Mouse (Mus musculus) erythroblast, embryonic 14.5 days (primary cell): ENCODE measurements around the gene Fam8a1. TPM values are rescaled to one million over a fixed set of nuclear protein-coding genes. Genes with fewer than 3 reads are reported as not detected.

Experiments
- H3K27me3 ChIP-seq: 2 replicates; pipeline ENCODE4 v1.6.1; 2012; ENCODE audit warnings: inconsistent platforms; ENCODE audit not compliant: control insufficient read depth
- H3K36me3 ChIP-seq: 2 replicates; pipeline ENCODE4 v1.6.1; 2012; ENCODE audit warnings: mild to moderate bottlenecking, inconsistent platforms; ENCODE audit not compliant: control insufficient read depth
- H3K4me1 ChIP-seq: 2 replicates; pipeline ENCODE4 v1.6.1; 2012; ENCODE audit warnings: inconsistent platforms; ENCODE audit not compliant: control insufficient read depth
- H3K4me3 ChIP-seq: replicated peaks from 2 replicates; pipeline ENCODE3; 2012; ENCODE audit warnings: moderate library complexity, mild to moderate bottlenecking, inconsistent platforms
- H3K9me3 ChIP-seq: 2 replicates; pipeline ENCODE4 v1.6.1; 2012; ENCODE audit warnings: low read length, inconsistent platforms, mixed read lengths; ENCODE audit not compliant: control insufficient read depth
- GATA1 ChIP-seq: IDR thresholded peaks from 2 replicates; pipeline ENCODE4 v1.6.1; 2012; ENCODE audit warnings: low read length, inconsistent platforms, mixed read lengths
- TAL1 ChIP-seq: IDR thresholded peaks from 3 replicates; pipeline ENCODE4 v1.6.1; 2012; ENCODE audit warnings: low read length, inconsistent platforms, mixed read lengths
- polyA plus RNA-seq: library from polyadenylated mRNA; stranded (reverse); fragments of >175 nt; gene quantifications from 2 replicates; pipeline ENCODE4 v1.2.3, GENCODE M21; 2012

Fam8a1 gene
- polyA plus RNA-seq, 1 experiment = 0.72 TPM

DNA sequence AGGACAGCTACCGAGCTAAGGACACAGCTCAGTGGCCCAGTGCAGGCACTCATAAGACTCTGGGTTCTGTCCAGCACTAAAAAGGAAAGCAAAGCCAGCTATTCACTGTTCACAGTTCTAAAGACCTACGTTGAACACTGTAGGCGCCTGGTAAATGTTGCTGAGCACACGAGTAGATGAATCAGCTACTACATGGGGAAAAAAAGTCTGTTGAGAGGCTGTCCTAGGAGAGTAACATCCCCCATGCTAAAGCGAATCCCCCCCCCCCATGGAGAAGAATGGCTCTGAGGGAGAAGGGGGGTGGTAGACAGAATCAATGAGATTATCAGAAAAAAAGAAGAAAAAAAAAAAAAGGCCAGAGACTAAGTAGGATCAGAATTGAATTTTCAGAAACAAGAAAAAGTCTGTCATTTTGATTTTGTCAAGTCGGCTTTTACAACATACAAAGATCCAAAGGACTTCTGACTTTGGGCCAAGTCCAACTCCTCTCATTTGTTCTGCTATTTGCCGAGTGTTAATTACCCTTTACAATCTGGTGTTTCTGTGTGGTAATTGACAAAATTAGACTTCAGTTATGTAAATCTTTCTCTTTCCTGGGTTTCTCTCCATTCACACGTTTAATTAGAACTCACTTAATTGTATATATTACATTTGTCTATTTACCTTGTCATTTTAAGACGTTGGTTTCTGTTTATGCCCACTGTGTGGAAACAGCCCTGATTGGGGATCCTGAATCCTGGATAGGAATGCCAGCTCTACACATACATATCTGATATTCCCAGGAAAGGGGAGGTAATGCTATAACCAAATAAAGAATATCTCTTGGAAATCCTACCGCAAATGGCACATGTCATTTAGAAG, 28.5 kb upstream of the Fam8a1 start:
- Histone ChIP-seq H3K27me3 (no peaks in the 10 kb centered on the region), H3K4me3 (no peak overlapping the region), H3K9me3 (peaks cover 7% of the 10 kb centered on the region), H3K4me1 (no peaks in the 10 kb centered on the region), H3K36me3 (no peaks in the 10 kb centered on the region)
- TF ChIP-seq GATA1 (no peak), TAL1 (no peak)

DNA sequence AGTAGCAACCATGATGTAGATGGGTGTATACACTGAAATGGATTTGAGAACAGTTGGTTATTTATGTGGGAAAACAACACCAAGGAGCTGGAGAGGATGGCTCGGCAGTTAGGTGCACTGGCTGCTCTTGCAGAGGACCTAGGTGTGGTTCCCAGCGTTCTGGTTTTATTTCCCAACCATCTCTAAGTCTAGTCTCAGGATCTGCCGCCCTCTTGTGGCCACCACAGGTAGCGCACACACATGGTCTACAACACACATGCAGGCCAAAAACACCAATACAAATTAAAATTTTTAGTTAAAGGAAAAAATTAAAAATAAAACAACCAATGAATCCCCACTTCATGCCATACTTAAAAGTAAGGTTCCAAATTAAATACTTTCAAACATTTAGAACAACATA, 27.0 kb upstream of the Fam8a1 start:
- no peak overlapping the region for H3K4me3 ChIP-seq
- no peaks in the 10 kb centered on the region for H3K36me3 ChIP-seq
- no peaks in the 10 kb centered on the region for H3K27me3 ChIP-seq
- H3K4me1 ChIP-seq = no peaks in the 10 kb centered on the region
- peaks cover 7% of the 10 kb centered on the region for H3K9me3 ChIP-seq
- TF ChIP-seq TAL1 (no peak), GATA1 (no peak)

DNA sequence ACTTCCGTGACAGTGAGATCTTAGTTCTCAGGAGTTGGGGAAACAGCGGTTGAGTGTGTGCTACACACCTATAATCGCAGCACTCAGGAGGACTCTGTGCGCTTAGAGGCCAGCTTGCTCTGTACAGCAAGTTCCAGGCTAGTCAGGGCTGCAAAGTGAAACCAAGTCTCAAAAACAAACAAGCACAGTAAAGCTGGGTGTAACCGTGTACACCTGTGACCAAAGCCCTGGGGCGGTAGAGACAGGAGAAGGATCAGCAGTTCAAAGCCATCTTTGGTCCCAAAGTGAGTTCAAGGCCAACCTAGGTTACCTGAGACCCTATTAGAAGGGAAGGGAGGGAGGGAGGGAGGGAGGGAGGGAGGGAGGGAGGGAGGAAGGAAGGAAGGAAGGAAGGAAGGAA, 25.1 kb upstream of the Fam8a1 start:
- H3K36me3 ChIP-seq = no peaks in the 10 kb centered on the region
- H3K4me3 ChIP-seq = no peak overlapping the region
- no peaks in the 10 kb centered on the region for H3K27me3 ChIP-seq
- TF ChIP-seq TAL1 = no peak
- no peak for TF ChIP-seq GATA1
- H3K4me1 ChIP-seq = no peaks in the 10 kb centered on the region
- peaks cover 7% of the 10 kb centered on the region for H3K9me3 ChIP-seq

DNA sequence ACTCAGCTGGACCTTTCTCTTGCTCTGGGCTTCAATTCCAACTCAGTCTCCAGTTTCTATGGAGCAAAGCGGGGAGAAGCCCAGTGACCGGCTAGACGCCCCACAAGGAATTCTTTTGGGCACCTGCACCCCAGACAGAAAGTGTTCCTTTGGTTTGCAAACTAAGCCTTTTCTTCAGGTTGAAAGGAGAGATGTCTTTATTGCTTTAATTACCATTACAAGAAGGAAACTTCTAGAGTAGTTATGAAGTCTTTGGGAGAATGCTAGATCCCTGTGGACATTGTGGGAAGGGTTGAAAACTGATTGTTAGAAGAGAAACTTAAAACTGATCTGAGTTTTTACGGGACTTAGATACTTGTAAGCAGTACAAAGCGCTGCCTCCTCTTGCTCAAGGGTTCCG, 23.8 kb upstream of the Fam8a1 start:
- Histone ChIP-seq H3K9me3 (peaks cover 7% of the 10 kb centered on the region), H3K4me1 (no peaks in the 10 kb centered on the region), H3K36me3 (no peaks in the 10 kb centered on the region), H3K27me3 (no peaks in the 10 kb centered on the region), H3K4me3 (no peak overlapping the region)
- no peak for TF ChIP-seq TAL1
- no peak for TF ChIP-seq GATA1

DNA sequence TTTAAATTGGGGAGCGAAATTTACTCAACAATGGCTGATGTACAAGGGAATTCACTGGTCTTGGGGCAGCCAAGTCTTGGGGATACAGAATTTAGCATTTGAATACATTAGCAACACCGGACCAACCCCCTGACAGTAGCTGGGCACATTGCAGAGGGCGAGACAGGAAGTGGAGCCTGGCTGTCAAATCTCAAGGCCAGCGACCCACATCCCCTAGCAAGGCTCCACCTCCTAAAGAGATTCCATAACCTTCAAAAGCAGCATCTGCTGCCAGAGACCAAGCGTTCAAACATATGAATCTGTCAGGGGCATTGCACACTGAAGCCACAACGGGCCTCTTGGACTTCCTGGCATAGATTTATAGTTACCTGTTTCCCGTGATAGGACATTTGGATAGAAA, 17.5 kb upstream of the Fam8a1 start:
- Histone ChIP-seq H3K27me3 (no peaks in the 10 kb centered on the region), H3K36me3 (no peaks in the 10 kb centered on the region), H3K9me3 (no peaks in the 10 kb centered on the region), H3K4me1 (no peaks in the 10 kb centered on the region), H3K4me3 (no peak overlapping the region)
- TF ChIP-seq TAL1 (no peak), GATA1 (no peak)

DNA sequence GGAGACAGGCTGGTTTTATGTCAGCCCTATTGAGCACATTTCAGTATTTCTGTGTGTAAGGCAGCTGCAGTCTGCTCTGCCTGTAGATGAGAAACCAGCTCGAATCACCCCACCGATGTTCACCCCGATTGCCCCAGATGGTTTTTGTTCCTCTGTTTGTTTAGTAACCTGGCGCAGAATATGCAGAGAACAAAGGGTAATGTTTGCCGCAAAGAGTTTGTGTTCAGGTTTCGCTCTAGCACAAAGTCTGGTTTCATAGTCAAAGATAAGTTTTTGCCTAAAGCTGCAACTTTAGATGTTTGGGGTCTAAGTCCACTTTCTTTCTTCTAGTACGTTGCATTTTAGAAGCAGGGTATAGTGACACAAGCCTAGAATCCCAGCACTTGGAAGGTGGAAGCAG, 16.7 kb upstream of the Fam8a1 start:
- no peaks in the 10 kb centered on the region for H3K27me3 ChIP-seq
- H3K36me3 ChIP-seq = no peaks in the 10 kb centered on the region
- no peaks in the 10 kb centered on the region for H3K9me3 ChIP-seq
- H3K4me1 ChIP-seq = no peaks in the 10 kb centered on the region
- H3K4me3 ChIP-seq = no peak overlapping the region
- TF ChIP-seq GATA1 (no peak), TAL1 (no peak)

DNA sequence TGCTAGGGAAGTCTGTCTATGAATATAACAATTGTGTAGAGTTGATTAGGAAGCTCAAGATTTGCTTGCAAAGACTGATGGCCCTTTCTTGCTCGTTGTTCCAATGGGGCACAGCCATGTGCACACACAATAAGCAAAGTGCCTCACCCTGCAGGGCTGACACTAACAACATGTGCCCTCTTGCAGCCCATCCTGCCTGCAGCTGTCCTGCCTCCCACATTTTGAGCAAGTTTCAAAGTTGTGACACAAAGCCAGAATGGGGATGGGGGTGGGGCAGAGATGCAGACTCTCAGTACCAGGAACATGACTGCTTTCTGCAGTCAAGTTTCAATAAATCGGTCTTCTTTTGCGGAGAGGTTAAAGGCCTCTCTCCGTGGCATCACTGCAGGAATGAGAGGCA, 15.7 kb upstream of the Fam8a1 start:
- Histone ChIP-seq H3K9me3 (no peaks in the 10 kb centered on the region), H3K4me1 (no peaks in the 10 kb centered on the region), H3K36me3 (no peaks in the 10 kb centered on the region), H3K4me3 (no peak overlapping the region), H3K27me3 (no peaks in the 10 kb centered on the region)
- TF ChIP-seq GATA1 (no peak), TAL1 (no peak)

DNA sequence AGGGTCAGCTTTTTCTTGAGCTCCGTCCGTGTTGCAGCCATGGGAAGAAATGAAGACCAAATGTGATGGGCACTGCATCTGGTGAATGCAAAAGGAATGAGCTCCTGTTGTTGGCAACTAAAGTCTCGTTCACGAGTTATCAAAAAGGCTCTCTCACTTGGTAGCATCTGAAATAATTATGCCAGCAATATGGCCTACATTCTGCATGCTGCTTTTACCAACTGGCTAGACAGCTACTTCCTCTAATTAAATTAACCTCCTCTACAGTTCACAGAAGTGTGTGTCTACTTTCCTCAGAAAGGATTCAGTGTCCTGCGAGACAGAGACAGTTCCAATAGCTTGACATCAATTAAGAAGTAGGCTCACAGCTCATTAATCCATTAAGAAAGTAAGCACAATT, 14.8 kb upstream of the Fam8a1 start:
- Histone ChIP-seq H3K4me3 (no peak overlapping the region), H3K4me1 (no peaks in the 10 kb centered on the region), H3K9me3 (no peaks in the 10 kb centered on the region), H3K27me3 (no peaks in the 10 kb centered on the region), H3K36me3 (no peaks in the 10 kb centered on the region)
- TF ChIP-seq TAL1 (no peak), GATA1 (no peak)

DNA sequence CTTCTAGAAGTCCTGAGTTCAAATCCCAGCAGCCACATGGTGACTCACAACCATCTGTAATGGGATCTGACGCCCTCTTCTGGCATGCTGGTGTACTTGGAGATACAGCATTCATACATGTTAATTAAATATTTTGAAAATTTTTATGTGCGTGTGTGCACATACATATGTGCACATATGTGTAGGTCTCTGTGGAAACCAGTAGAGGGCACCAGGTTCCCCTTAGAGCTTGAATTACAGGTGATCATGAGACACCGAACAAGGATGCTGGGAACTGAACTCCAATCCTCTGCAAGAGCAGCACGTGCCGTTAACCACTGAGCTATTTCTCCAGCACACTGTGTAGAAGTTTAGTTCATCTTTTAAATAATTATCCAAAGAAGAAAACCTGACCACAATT, 10.1 kb upstream of the Fam8a1 start:
- no peaks in the 10 kb centered on the region for H3K9me3 ChIP-seq
- H3K4me1 ChIP-seq = no peaks in the 10 kb centered on the region
- no peaks in the 10 kb centered on the region for H3K27me3 ChIP-seq
- no peak overlapping the region for H3K4me3 ChIP-seq
- no peaks in the 10 kb centered on the region for H3K36me3 ChIP-seq
- TF ChIP-seq TAL1 (no peak), GATA1 (no peak)
